Mouse (Mus musculus): ENCODE measurements at regions not wholly inside any gene's neighbourhood (a gene's known extent, or its start where the extent isn't known, plus 50 kb on each side); places are given as distances from the start of the nearest gene placed in this dataset.

DNA sequence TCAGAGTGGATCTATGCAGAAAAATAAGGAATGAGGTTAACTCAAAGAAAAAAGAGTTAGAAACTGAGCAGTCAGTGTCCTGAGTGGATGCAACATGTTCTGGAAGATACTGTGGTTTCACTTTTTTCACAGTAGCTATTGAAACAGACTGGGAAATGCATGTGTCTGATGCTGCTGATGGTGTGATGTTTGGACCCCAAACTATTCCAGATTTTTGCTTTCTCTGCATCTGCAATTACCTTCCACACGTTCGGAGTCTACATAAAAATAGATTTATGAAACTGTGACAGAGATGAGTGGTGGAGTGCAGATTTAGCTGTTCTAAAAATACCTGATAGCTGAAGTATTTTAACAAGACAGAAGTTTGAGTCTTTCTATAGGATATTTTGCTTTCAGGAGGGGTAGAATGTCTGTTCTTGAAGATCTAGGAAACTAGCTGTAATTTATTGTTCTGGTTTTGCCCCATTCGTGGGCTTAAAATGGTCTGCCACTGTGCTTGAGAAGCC lies 545.3 kb downstream of the Stim2 start:
- H3K4me1 ChIP-seq (replicated peaks) = no peaks in the 10 kb centered on the region
- ATAC-seq (ENCODE audit: low read depth) = no peak
- no peaks in the 10 kb centered on the region for H3K36me3 ChIP-seq
- H3K27ac ChIP-seq (replicated peaks) = no peak overlapping the region
- no peaks in the 10 kb centered on the region for H3K27me3 ChIP-seq
- H3K9ac ChIP-seq = no peak overlapping the region
- no peaks in the 10 kb centered on the region for H3K9me3 ChIP-seq
- no peak overlapping the region for H3K4me3 ChIP-seq
- H3K4me2 ChIP-seq = no peak overlapping the region
- 75% methylated on average over 3 of the region's 3 CpGs for WGBS

- Histone ChIP-seq H3K4me1 (replicated peaks) (no peaks in the 10 kb centered on the region), H3K4me2 (no peak overlapping the region), H3K36me3 (no peaks in the 10 kb centered on the region), H3K9ac (no peak overlapping the region), H3K27ac (replicated peaks) (no peak overlapping the region), H3K9me3 (0 out of 2 replicates have a peak, but pooled peaks cover 2% of the 10 kb centered on the region), H3K27me3 (no peaks in the 10 kb centered on the region), H3K4me3 (no peak overlapping the region)
- WGBS = 82% methylated on average over 2 of the region's 2 CpGs
- ATAC-seq (ENCODE audit: low read depth) = no peak
Observed at GRCm38 (mm10) chr5:54578519-54578918, 580.2 kb downstream of the Stim2 start.

DNA sequence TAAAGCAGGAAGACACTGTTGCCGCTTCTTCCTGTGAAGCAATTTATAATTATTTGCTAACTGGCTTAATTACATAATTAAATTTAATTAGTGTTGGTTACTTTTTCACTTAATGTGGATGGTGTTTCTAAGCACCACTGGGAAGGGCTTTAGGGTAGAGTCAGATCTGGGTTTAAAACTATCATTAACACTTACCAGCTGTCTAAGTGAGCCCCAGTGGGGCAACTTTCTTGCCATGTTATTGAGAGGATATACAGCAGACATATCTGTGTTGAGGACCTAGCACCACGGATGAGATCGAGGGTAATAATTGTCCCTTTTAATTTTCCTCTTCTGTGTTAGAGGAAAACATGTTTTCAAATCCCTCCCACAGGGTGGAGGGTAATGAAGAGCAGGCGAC lies 581.2 kb downstream of the Stim2 start:
- H3K9ac ChIP-seq = no peak overlapping the region
- H3K27me3 ChIP-seq = no peaks in the 10 kb centered on the region
- H3K4me3 ChIP-seq = no peak overlapping the region
- H3K27ac ChIP-seq (replicated peaks) = no peak overlapping the region
- H3K9me3 ChIP-seq = 0 out of 2 replicates have a peak, but pooled peaks cover 2% of the 10 kb centered on the region
- ATAC-seq (ENCODE audit: low read depth) = peak; percentile 93
- H3K4me2 ChIP-seq = no peak overlapping the region
- no peaks in the 10 kb centered on the region for H3K4me1 ChIP-seq (replicated peaks)
- WGBS = 62% methylated on average over 4 of the region's 4 CpGs
- no peaks in the 10 kb centered on the region for H3K36me3 ChIP-seq

DNA sequence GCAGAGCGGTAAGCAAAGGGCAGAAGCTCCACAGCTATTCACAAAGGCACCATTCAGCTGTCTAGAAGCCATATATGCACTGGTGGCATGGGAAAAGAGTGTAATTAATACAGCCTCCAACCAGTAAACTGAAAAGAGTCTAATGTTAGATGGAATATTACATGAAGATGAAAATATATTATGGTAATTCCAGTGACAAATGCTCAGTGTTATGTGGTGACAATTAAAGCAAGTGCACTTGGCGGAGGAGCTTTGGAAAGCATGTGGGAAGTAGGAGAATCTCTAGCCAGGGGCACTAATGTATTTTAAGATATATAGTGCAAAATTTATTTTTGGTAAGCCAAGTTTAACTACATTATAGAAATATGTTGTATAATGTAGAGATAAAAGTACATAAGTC lies 583.9 kb downstream of the Stim2 start:
- ATAC-seq (ENCODE audit: low read depth) = no peak
- 62% methylated on average over 2 of the region's 2 CpGs for WGBS
- no peaks in the 10 kb centered on the region for H3K4me1 ChIP-seq (replicated peaks)

GRCm38 (mm10) chr5:54588332-54589020 lies 590.2 kb downstream of the Stim2 start:
- Histone ChIP-seq H3K27me3 (no peaks in the 10 kb centered on the region), H3K4me1 (replicated peaks) (no peaks in the 10 kb centered on the region), H3K4me3 (no peak overlapping the region), H3K9me3 (no peaks in the 10 kb centered on the region), H3K4me2 (no peak overlapping the region), H3K36me3 (no peaks in the 10 kb centered on the region), H3K27ac (replicated peaks) (no peak overlapping the region), H3K9ac (no peak overlapping the region)
- 66% methylated on average over 2 of the region's 2 CpGs for WGBS
- no peak for ATAC-seq (ENCODE audit: low read depth)

More for the DNA sequence above, 583.9 kb downstream of the Stim2 start:
- Histone ChIP-seq H3K9me3 (no peaks in the 10 kb centered on the region), H3K36me3 (no peaks in the 10 kb centered on the region), H3K27me3 (no peaks in the 10 kb centered on the region), H3K9ac (no peak overlapping the region), H3K27ac (replicated peaks) (no peak overlapping the region), H3K4me2 (no peak overlapping the region), H3K4me3 (no peak overlapping the region)

- H3K9ac ChIP-seq = no peak overlapping the region
- H3K27ac ChIP-seq (replicated peaks) = no peak overlapping the region
- no peak overlapping the region for H3K4me2 ChIP-seq
- H3K9me3 ChIP-seq = no peaks in the 10 kb centered on the region
- no peak for ATAC-seq (ENCODE audit: low read depth)
- no peaks in the 10 kb centered on the region for H3K36me3 ChIP-seq
- no peak overlapping the region for H3K4me3 ChIP-seq
- no peaks in the 10 kb centered on the region for H3K27me3 ChIP-seq
- H3K4me1 ChIP-seq (replicated peaks) = no peaks in the 10 kb centered on the region
- WGBS = 75% methylated on average over 3 of the region's 3 CpGs
Observed at GRCm38 (mm10) chr5:54610957-54611356, 612.7 kb downstream of the Stim2 start.

GRCm38 (mm10) chr5:54622733-54623132 lies 624.4 kb downstream of the Stim2 start:
- no peaks in the 10 kb centered on the region for H3K27me3 ChIP-seq
- no peaks in the 10 kb centered on the region for H3K36me3 ChIP-seq
- no peaks in the 10 kb centered on the region for H3K9me3 ChIP-seq
- no peak overlapping the region for H3K4me3 ChIP-seq
- no peak overlapping the region for H3K9ac ChIP-seq
- no peaks in the 10 kb centered on the region for H3K4me1 ChIP-seq (replicated peaks)
- H3K4me2 ChIP-seq = no peak overlapping the region
- no peak overlapping the region for H3K27ac ChIP-seq (replicated peaks)
- ATAC-seq (ENCODE audit: low read depth) = no peak
- WGBS = 83% methylated on average over 3 of the region's 3 CpGs

GRCm38 (mm10) chr5:54632281-54632680 lies 634.0 kb downstream of the Stim2 start:
- Histone ChIP-seq H3K4me1 (replicated peaks) (no peaks in the 10 kb centered on the region), H3K9ac (no peak overlapping the region), H3K36me3 (no peaks in the 10 kb centered on the region), H3K27me3 (no peaks in the 10 kb centered on the region), H3K27ac (replicated peaks) (no peak overlapping the region), H3K4me3 (no peak overlapping the region), H3K9me3 (no peaks in the 10 kb centered on the region), H3K4me2 (no peak overlapping the region)
- no peak for ATAC-seq (ENCODE audit: low read depth)
- WGBS = 80% methylated on average over 3 of the region's 3 CpGs

Measured in neural tube, embryonic 13.5 days (tissue).